8 mouse cellular contexts compared by ENCODE assay signal in genomic region chr13:21710821-21711525, GRCm38 (mm10). TPM values are rescaled to one million over a fixed set of nuclear protein-coding genes. Genes with fewer than 3 reads are reported as not detected.
DNase-seq lines count a peak whose midpoint lies in the region; ATAC-seq and TF ChIP-seq lines count a peak whose summit lies in the region.

No protein-coding gene starts in this region.

- H3K9ac ChIP-seq in hindbrain, postnatal 0 days (replicated peaks; ENCODE audit: low read length): peak overlapping the region; percentile 46

- no peak overlapping the region for H3K27ac ChIP-seq in cortical plate, adult 2 months (ENCODE audit: insufficient read depth, low read length)
- no peak overlapping the region for H3K27ac ChIP-seq in hindbrain, postnatal 0 days

- peak overlapping the region; percentile 82 for H3K4me2 ChIP-seq in hindbrain, postnatal 0 days (ENCODE audit: low read depth, low read length)

- DNase-seq in adipocyte (ENCODE audit: low spot score): peak; percentile 80
- DNase-seq in gastrocnemius, adult 8-10 months (ENCODE audit: low spot score in 2 of 2): peak; percentile 46 to 53
- DNase-seq in hindbrain, postnatal 0 days (ENCODE audit: low spot score): peak; percentile 84
- peak; percentile 52 to 89 for DNase-seq in left cerebral cortex, adult 8-10 months (ENCODE audit: low spot score in 2 of 2)
- DNase-seq in right cerebral cortex, adult 2 months (ENCODE audit: low spot score in 2 of 2): peak; percentile 85 to 86
- DNase-seq in urinary bladder, postnatal 25 days (ENCODE audit: low spot score): peak; percentile 75

- no peaks in the 10 kb centered on the region for H3K27me3 ChIP-seq in hindbrain, postnatal 0 days (ENCODE audit: insufficient read depth, low read length)

- TF ChIP-seq POLR2A in cortical plate, adult 2 months (IDR thresholded peaks at IDR 0.05; ENCODE audit: extremely low read depth, insufficient read depth, low read length): no peak

- peak; percentile 83 for ATAC-seq in hindbrain, postnatal 0 days
- peak; percentile 42 for ATAC-seq in megakaryocyte, adult 5-6 weeks (ENCODE audit: poor library complexity, severe bottlenecking)

- TF ChIP-seq CTCF in cortical plate, adult 2 months (IDR thresholded peaks at IDR 0.05; ENCODE audit: extremely low read depth, insufficient read depth, low read length): no peak
- no peak for TF ChIP-seq CTCF in hindbrain, postnatal 0 days (IDR thresholded peaks at IDR 0.05; ENCODE audit: low read depth)

- H3K4me3 ChIP-seq in cortical plate, adult 2 months (ENCODE audit: insufficient read depth, low read length): peak overlapping the region; percentile 85
- peak overlapping the region; percentile 76 for H3K4me3 ChIP-seq in hindbrain, postnatal 0 days (ENCODE audit: low read length)

- H3K9me3 ChIP-seq in hindbrain, postnatal 0 days (ENCODE audit: low read length): no peaks in the 10 kb centered on the region

- WGBS in hindbrain, postnatal 0 days: 2% methylated on average over 22 of the region's 22 CpGs

- no peaks in the 10 kb centered on the region for H3K36me3 ChIP-seq in hindbrain, postnatal 0 days (ENCODE audit: insufficient read depth, low read length)

- H3K4me1 ChIP-seq in cortical plate, adult 2 months (ENCODE audit: control insufficient read depth, insufficient read depth, low read length): peaks cover 4% of the 10 kb centered on the region; the same call in 1 of the 2 replicates
- no peaks in the 10 kb centered on the region for H3K4me1 ChIP-seq in hindbrain, postnatal 0 days (ENCODE audit: insufficient read depth, low read length)

RNA-seq across cellular contexts. Expression of gene Hist1h2bl, which starts 5.0 kb away (rescaled TPM):
- 1.2 TPM in 1 of 2 replicates, not detected in the other for polyA plus RNA-seq in cortical plate, adult 2 months (2012; rRNA removed)
- 1 to 10 TPM in 3 of 4 experiments, under 1 TPM in 1; 0.99 to 6.6 (median 3.4) TPM for total RNA-seq in gastrocnemius, adult 8-10 months (2022)
- total RNA-seq in hindbrain, postnatal 0 days (2014; rRNA removed): 541 and 615 TPM in 2 replicates
- 1.2 TPM in 1 of 2 replicates, not detected in the other for polyA plus RNA-seq in hindbrain, postnatal 0 days (2015; fragmentation: Nextera tagmentation; extraction: Ambion mirVana)
- total RNA-seq in left cerebral cortex, adult 8-10 months (2022): 10 to 100 TPM; 16.0 to 30.4 (median 22.3) TPM
- 262 and 280 TPM in 2 replicates for total RNA-seq in megakaryocyte, adult 5-6 weeks (2015)
- 409 and 426 TPM in 2 replicates for total RNA-seq in megakaryocyte, adult 5-6 weeks (2017)

RNA-seq across cellular contexts. Expression of gene Hist1h2ai, which starts 5.2 kb away (rescaled TPM):
- polyA plus RNA-seq in cortical plate, adult 2 months (2012; rRNA removed): 1.5 and 1.7 TPM in 2 replicates
- total RNA-seq in gastrocnemius, adult 8-10 months (2022): 1 to 10 TPM in 3 of 4 experiments, not detected in 1; 1.8 to 3.3 (median 2.6) TPM
- total RNA-seq in hindbrain, postnatal 0 days (2014; rRNA removed): 934 and 1,282 TPM in 2 replicates
- 4.5 and 5.8 TPM in 2 replicates for polyA plus RNA-seq in hindbrain, postnatal 0 days (2015; fragmentation: Nextera tagmentation; extraction: Ambion mirVana)
- total RNA-seq in left cerebral cortex, adult 8-10 months (2022): 10 to 100 TPM in 3 of 4 experiments, not detected in 1; 16.4 to 24.8 (median 22.3) TPM
- total RNA-seq in megakaryocyte, adult 5-6 weeks (2015): 5.0 and 7.6 TPM in 2 replicates
- total RNA-seq in megakaryocyte, adult 5-6 weeks (2017): 3,924 and 4,338 TPM in 2 replicates

RNA-seq across cellular contexts. Expression of gene Hist1h3h, which starts 6.5 kb away (rescaled TPM):
- 0.91 and 3.1 TPM in 2 replicates for polyA plus RNA-seq in cortical plate, adult 2 months (2012; rRNA removed)
- total RNA-seq in gastrocnemius, adult 8-10 months (2022): not detected
- 1,004 and 1,140 TPM in 2 replicates for total RNA-seq in hindbrain, postnatal 0 days (2014; rRNA removed)
- polyA plus RNA-seq in hindbrain, postnatal 0 days (2015; fragmentation: Nextera tagmentation; extraction: Ambion mirVana): 1.9 and 6.2 TPM in 2 replicates
- 10 to 100 TPM; 40.8 to 60.6 (median 44.2) TPM for total RNA-seq in left cerebral cortex, adult 8-10 months (2022)
- 37.0 and 141 TPM in 2 replicates for total RNA-seq in megakaryocyte, adult 5-6 weeks (2015)
- 82.6 and 194 TPM in 2 replicates for total RNA-seq in megakaryocyte, adult 5-6 weeks (2017)

RNA-seq across cellular contexts. Expression of gene Hist1h2bm, which starts 10.9 kb away (rescaled TPM):
- 0.77 TPM in 1 of 2 replicates, not detected in the other for polyA plus RNA-seq in cortical plate, adult 2 months (2012; rRNA removed)
- total RNA-seq in gastrocnemius, adult 8-10 months (2022): not detected
- 1,597 and 1,943 TPM in 2 replicates for total RNA-seq in hindbrain, postnatal 0 days (2014; rRNA removed)
- polyA plus RNA-seq in hindbrain, postnatal 0 days (2015; fragmentation: Nextera tagmentation; extraction: Ambion mirVana): 1.3 and 1.7 TPM in 2 replicates
- total RNA-seq in left cerebral cortex, adult 8-10 months (2022): 1 to 10 TPM; 2.5 to 5.9 (median 4.5) TPM
- total RNA-seq in megakaryocyte, adult 5-6 weeks (2015): 139 and 162 TPM in 2 replicates
- 615 and 635 TPM in 2 replicates for total RNA-seq in megakaryocyte, adult 5-6 weeks (2017)

RNA-seq across cellular contexts. Expression of gene Olfr1359, which starts 13.1 kb away (rescaled TPM):
- polyA plus RNA-seq in cortical plate, adult 2 months (2012; rRNA removed): not detected in 2 replicates
- not detected for total RNA-seq in gastrocnemius, adult 8-10 months (2022)
- not detected in 2 replicates for total RNA-seq in hindbrain, postnatal 0 days (2014; rRNA removed)
- not detected in 2 replicates for polyA plus RNA-seq in hindbrain, postnatal 0 days (2015; fragmentation: Nextera tagmentation; extraction: Ambion mirVana)
- total RNA-seq in left cerebral cortex, adult 8-10 months (2022): not detected
- not detected in 2 replicates for total RNA-seq in megakaryocyte, adult 5-6 weeks (2015)
- total RNA-seq in megakaryocyte, adult 5-6 weeks (2017): not detected in 2 replicates

Comparison
In these comparisons a context has a peak if more than half of its experiments do, and no peak if none do; other contexts are left out.
1. RNA of gene Hist1h2bl, which starts 5.0 kb away (total RNA-seq): 541 to 615 TPM in hindbrain, postnatal 0 days and 262 to 426 TPM in megakaryocyte, adult 5-6 weeks; 16.0 to 30.4 TPM in left cerebral cortex, adult 8-10 months and 0.99 to 6.6 TPM in gastrocnemius, adult 8-10 months; every median in the first group is over 4 times any median in the second.
2. RNA of gene Hist1h3h, which starts 6.5 kb away (total RNA-seq): 1,004 to 1,140 TPM in hindbrain, postnatal 0 days, 37.0 to 194 TPM in megakaryocyte, adult 5-6 weeks and 40.8 to 60.6 TPM in left cerebral cortex, adult 8-10 months; not detected in gastrocnemius, adult 8-10 months; every median in the first group is over 10 times any median in the second.
3. Peak in every context shown above with its lines, with median percentiles within 50 percentile points of each other: DNase-seq.